Mouse (Mus musculus) heart, adult 9 months (tissue): ENCODE measurements around the gene Polr3gl.
"Not testable (repeated sequence)": the region's sequence is repeated elsewhere in the genome, so short reads cannot be mapped to it uniquely, and the experiment has no call there.

ENCODE experiments used
- DNase-seq, 2 experiments: peaks; one replicate each; pipeline ENCODE4 v3.0.0; 2022; ENCODE audit warnings: low spot score in 2 of 2

Polr3gl gene

GRCm38 (mm10) chr3:96593790-96594560 is at the start of gene Polr3gl:
TSS of gene Polr3gl (minus strand) at chr3:96594181.
- peak; percentile 95 to 96 for DNase-seq

DNA sequence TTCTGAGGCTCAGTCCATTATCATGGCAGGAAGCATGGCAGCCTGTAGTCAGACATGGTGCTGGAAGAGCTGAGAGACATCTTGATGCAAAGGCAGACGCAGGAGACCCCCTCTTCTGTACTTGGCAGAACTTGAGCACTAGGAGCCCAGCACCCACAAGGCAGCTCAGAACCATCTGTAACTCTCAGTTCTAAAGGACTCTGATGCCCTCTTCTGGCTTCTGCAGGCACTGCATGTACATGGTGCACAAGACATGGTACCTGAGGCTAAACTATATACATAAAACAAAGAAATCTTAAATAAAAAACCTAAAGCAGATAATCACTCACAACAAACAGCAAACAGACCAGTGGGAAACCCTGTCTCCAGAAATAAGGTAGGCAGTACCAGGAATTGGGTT is 45.2 kb upstream of the Polr3gl start:
- peak in 1 of 2 experiments; percentile 66 for DNase-seq

GRCm38 (mm10) chr3:96636448-96636847 is 42.5 kb upstream of the Polr3gl start:
- DNase-seq, result no peak

DNA sequence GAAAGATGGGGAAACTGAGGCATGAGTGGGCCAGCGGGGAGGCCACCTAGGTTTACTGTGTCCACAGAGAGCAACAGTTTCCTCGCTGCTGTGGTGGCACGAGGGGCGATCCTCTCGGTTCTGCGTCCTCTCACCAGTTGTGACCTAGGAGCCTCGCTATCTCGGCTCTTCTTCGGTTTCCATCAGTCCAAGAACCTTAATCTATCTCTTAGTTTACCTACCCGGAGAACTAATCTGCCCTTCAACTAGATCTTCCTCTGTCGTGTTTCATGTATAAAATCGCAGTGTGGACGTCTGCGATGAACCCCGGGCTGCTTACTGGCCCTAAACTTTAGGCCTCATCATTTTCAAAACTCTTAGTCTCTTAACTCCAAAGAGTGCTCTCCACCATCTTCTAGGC is 41.9 kb upstream of the Polr3gl start:
- DNase-seq, result no peak

GRCm38 (mm10) chr3:96634928-96635879 is 41.2 kb upstream of the Polr3gl start, which contains the start of the genes Pex11b and Gm42957:
TSS of gene Pex11b (plus strand) at chr3:96635376.
TSS of gene Gm42957 (plus strand) at chr3:96635474.
- DNase-seq, result peak; percentile 89 to 92

- no peak for DNase-seq
Measured at GRCm38 (mm10) chr3:96634015-96634414, 40.0 kb upstream of the Polr3gl start.

GRCm38 (mm10) chr3:96632058-96632457 is 38.1 kb upstream of the Polr3gl start:
- DNase-seq, result no peak

GRCm38 (mm10) chr3:96629729-96630600 is 36.0 kb upstream of the Polr3gl start, which contains the start of gene Rbm8a:
TSS of gene Rbm8a (plus strand) at chr3:96629933.
- DNase-seq, result peak; percentile 96 to 97

GRCm38 (mm10) chr3:96623201-96623600 is 29.2 kb upstream of the Polr3gl start:
- DNase-seq, result no peak

GRCm38 (mm10) chr3:96617941-96618340 is 24.0 kb upstream of the Polr3gl start:
- no peak for DNase-seq

GRCm38 (mm10) chr3:96606618-96607017 is 12.6 kb upstream of the Polr3gl start:
- no peak for DNase-seq

- DNase-seq, result not testable (repeated sequence)
Measured at GRCm38 (mm10) chr3:96606007-96606406, 12.0 kb upstream of the Polr3gl start.

- DNase-seq, result no peak
Measured at GRCm38 (mm10) chr3:96603311-96603710, 9.3 kb upstream of the Polr3gl start.

GRCm38 (mm10) chr3:96602704-96603084 is 8.7 kb upstream of the Polr3gl start:
- DNase-seq, result no peak

- peak; percentile 39 to 47 for DNase-seq
Measured at GRCm38 (mm10) chr3:96601941-96602703, 8.1 kb upstream of the Polr3gl start.

- DNase-seq, result peak; percentile 83
Measured at GRCm38 (mm10) chr3:96601251-96601787, 7.3 kb upstream of the Polr3gl start.

DNA sequence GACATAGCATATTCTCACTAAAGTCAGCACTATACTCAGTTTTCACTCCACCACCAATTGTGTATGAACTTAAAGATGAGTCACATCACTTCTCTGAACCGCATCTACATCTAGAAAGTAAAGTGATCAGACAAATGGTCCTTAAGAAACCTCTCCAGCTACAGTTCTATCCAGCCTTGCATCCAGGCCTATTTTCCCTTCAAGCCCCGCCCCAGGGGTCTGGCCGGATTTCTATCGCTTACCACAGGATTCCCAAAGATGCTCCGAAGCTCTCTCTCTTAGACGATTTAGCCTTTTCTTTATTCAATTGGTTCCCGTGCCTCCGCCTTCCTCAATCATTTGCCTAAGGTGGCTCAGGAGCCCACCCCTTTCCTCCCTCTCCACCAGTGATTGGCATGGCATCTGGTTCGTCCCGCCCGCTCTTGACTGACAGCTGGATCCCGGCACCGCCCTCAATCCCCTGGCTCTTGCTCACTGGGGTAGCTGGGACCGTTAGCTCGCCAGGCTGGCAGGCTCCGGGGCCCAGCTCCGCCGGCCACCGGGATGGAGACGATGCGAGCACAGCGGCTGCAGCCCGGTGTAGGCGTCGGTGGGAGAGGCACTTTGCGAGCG is 6.8 kb upstream of the Polr3gl start, which contains the start of gene Lix1l:
TSS of gene Lix1l (plus strand) at position 511 of the 612 bp plus-strand sequence.
- peak; percentile 97 to 98 for DNase-seq

- DNase-seq, result no peak
Measured at GRCm38 (mm10) chr3:96599411-96599810, 5.4 kb upstream of the Polr3gl start.

- no peak for DNase-seq
Measured at GRCm38 (mm10) chr3:96599069-96599393, 5.0 kb upstream of the Polr3gl start.
